Mouse (Mus musculus) hindlimb bud, embryonic 11.5 days (tissue): ENCODE results near the gene Ryk.

Experiments used
- DNase-seq: peaks from one replicate; pipeline ENCODE4 v3.0.0-alpha.2; 2012; ENCODE audit warnings: low read depth, low spot score; ENCODE audit errors: extremely low spot score

Ryk gene

GRCm38 (mm10) chr9:102946469-102947015 is 111.8 kb downstream of the Ryk start:
- no peak for DNase-seq

GRCm38 (mm10) chr9:102948706-102949105 is 114.0 kb downstream of the Ryk start:
- no peak for DNase-seq

GRCm38 (mm10) chr9:102951091-102951994 is 116.6 kb downstream of the Ryk start:
- no peak for DNase-seq

GRCm38 (mm10) chr9:102955866-102956265 is 121.1 kb downstream of the Ryk start:
- DNase-seq = no peak
